Mouse (Mus musculus): ENCODE measurements around the gene Trim28.

The Trim28 gene

DNA sequence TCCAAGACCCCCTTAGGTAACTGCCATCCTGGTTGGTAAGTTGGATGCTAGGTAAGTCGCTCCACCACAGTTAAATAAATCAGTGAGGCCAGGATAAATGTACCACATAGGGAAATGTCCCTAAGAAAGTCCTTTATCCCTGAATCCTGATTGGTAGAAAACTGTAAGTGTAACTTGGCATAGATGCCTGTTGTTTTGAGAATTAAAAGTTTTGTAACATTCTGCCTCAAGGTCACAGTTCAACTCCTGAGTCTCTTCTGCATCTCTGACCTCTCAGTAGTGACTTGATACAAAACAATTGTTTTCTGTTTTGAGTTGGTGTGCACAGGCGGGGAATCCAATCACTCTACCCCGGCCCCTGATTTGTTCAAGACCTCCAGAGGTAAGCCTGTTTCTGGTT lies at the start of gene Trim28:
Trim28 (plus strand) TSS at position 264 of the 400 bp plus-strand sequence.
- DNase-seq (ENCODE audit: low spot score in 2 of 2), result no peak

GRCm38 (mm10) chr7:12949872-12950229 lies 49.1 kb upstream of the Trim28 start:
- no peak for DNase-seq (ENCODE audit: low spot score in 2 of 2)

DNA sequence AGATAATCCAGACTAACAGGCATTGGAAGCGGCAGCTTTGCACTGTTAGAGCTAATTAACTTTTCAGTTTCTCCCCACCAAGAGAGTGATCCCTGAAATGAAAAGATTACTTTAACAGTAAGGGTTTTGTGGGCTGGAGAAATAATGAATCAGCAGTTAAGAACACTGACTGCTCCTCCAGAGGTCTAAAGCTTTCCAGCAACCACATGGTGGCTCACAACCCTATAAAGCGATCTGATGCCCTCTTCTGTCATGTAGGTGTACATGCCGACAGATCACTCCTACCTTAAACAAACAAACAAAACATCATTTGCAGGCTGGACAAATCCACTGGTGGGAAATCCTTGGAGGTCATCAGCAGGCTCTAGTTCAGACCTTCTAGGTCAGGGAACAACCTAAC lies 44.0 kb upstream of the Trim28 start:
- DNase-seq (ENCODE audit: low spot score in 2 of 2), result no peak

GRCm38 (mm10) chr7:12957511-12957910 lies 41.4 kb upstream of the Trim28 start:
- DNase-seq (ENCODE audit: low spot score in 2 of 2), result no peak

DNA sequence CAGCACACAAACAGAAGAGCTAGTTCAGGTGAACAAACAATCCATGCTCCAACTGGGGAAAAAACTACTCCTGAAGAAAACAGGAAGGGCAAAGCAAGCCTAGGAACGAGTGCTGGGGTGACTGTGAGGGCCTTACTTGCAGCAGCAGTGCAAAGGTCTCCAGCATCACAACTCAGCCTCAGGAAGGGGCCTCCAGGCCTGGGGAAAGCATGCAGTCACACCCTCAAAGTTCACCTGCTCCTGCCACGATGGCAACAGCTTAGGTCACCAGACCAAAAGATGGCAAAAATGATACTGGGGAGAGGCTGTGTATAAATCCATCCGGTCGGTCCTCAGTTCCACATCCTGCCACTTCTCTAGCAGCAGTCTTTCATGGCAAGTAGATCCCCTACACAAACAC lies 40.0 kb upstream of the Trim28 start:
- no peak for DNase-seq (ENCODE audit: low spot score in 2 of 2)

DNA sequence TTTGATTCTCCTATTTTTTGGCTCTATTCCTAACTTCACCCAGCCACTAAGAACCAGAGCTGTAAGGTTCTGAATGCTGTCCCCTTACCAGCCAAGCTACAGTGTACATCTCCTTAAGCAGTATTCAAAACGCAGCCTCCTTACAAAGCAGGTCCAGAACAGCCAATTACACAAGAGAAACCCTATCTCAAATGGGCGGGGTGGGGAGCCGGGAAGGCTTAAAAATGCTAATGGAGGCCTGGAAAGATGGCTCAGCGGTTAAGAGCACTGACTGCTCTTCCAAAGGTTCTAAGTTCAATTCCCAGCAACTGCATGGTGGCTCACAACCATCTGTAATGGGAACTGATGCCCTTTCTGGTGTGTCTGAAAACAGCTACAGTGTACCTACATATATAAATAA lies 39.2 kb upstream of the Trim28 start:
- DNase-seq (ENCODE audit: low spot score in 2 of 2), result no peak

DNA sequence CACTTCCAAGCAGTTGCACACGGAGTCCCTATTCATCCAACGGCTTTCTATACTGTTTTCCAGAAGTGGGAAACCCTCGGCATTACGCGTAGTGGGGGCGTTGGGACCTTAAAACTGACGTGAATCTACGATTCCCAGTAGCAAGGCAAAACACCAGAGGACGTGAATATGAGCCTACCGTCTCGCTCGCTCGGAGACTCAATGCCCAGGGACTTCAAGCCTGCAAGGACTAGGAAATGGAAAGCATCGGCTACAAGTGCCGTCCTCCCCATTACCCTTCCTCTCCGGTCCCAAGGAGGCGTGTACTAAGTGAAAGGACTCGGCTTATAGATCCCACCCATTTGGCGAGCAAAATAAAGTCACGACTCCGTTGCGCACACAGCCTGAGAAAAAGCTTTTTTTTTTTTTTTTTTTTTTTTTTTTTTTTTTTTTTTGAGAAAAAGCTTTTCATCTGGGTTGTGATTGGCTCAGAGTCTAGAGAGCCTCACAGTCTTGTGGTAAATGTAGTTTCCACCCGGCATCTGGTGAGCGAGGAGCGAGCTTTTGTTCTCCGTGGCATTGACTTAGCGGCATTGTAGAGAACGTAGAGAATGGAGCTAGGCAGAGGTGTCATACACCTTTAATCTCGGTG lies 37.3 kb upstream of the Trim28 start:
- peak; percentile 51 to 62 for DNase-seq (ENCODE audit: low spot score in 2 of 2)

- peak; percentile 78 for DNase-seq (ENCODE audit: low spot score in 2 of 2)
Measured at GRCm38 (mm10) chr7:12965678-12966091, 33.2 kb upstream of the Trim28 start, which contains the start of gene Zfp324. TSS of gene Zfp324 (plus strand) at chr7:12965838.

GRCm38 (mm10) chr7:12966104-12966845 lies 32.6 kb upstream of the Trim28 start:
- DNase-seq (ENCODE audit: low spot score in 2 of 2), result peak; percentile 16 to 21

DNA sequence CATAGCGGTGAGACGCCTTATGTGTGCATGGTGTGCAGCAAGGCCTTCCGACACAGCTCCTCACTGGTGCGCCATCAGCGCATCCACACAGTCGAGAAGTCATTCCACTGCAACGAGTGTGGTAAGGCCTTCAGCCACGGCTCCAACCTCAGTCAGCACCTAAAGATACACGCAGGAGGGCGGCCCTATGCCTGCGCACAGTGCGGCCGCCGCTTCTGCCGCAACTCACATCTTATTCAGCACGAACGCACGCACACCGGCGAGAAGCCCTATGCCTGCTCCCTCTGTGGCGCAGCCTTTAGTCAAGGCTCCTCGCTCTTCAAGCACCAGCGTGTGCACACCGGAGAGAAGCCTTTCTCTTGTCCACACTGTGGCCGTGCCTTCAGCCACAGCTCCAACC lies 28.0 kb upstream of the Trim28 start:
- DNase-seq (ENCODE audit: low spot score in 2 of 2), result no peak

GRCm38 (mm10) chr7:12977682-12978389 lies 21.1 kb upstream of the Trim28 start, which contains the start of gene Zfp446:
TSS of gene Zfp446 (plus strand) at chr7:12977848.
- peak; percentile 97 for DNase-seq (ENCODE audit: low spot score in 2 of 2)

DNA sequence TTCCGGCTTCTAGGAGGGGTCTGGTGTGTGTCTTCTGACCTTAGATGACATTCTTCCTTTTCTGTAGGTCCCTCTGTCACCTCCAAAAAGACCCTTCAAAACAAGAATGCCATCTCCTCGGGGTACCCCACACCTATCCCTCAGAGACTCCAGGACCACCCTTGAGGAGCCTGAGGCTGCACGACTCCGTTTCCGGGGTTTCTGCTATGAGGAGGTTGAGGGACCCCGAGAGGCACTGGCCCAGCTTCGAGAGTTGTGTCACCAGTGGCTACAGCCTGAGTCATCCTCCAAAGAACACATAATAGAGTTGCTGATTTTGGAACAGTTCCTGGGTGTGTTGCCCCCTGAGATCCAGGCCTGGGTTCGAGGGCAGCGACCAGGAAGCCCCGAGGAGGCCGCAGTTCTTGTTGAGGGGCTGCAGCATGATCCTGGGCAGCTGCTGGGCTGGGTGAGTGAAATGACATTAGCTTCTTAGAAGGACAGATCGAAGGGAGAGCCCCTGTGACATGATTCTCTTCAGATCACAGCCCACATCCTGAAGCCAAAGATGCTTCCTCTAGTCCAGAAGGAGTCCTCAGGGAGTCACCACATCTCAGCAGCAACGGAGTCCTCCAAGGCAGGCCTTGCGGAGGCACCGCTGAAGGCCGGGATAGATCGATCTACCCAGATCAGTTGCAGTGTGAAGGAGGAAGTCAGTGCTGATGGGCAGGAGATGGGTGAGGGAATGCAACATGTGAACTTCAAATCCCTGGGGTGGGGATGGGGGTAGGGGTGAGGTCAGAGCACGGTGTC lies 19.8 kb upstream of the Trim28 start:
- DNase-seq (ENCODE audit: low spot score in 2 of 2), result no peak

DNA sequence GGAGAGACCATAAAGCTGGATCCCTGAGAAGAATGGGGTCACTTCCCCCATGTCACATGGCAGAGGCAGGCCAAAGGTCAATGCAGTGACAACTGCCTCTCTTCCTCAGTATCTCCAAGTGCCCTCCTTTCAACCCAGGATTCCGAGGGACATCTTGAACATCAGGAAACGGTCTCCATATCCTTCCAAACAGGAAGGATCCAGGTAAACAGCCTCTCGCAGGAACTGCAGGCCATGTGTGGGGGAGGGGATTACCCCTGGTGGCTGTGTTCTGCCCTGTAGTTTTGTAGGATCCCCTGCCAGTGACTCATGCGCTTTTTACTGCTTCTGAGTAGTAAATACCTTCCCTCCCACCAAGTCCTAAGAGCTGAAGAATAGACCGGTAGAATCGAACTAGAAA lies 19.1 kb upstream of the Trim28 start:
- no peak for DNase-seq (ENCODE audit: low spot score in 2 of 2)

DNA sequence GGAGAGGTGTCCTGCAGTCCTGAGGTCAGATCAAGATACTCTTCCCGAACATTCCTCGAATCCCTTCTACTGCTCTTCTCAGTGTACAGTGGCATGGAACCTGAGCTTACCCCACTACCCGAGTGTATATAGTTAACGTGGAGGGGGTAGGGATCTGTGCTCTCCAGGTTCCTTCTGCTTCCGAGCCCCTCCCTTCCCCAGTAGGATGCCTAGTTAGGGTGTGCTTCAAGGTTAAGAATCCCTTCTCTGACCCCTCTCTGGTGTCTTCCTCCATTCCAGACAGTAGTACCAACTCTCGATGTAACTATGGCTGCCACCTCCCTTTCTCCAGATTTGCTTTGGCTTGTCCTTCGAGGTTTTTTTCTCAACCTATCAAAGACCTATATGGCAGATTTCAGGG lies 18.6 kb upstream of the Trim28 start:
- no peak for DNase-seq (ENCODE audit: low spot score in 2 of 2)

DNA sequence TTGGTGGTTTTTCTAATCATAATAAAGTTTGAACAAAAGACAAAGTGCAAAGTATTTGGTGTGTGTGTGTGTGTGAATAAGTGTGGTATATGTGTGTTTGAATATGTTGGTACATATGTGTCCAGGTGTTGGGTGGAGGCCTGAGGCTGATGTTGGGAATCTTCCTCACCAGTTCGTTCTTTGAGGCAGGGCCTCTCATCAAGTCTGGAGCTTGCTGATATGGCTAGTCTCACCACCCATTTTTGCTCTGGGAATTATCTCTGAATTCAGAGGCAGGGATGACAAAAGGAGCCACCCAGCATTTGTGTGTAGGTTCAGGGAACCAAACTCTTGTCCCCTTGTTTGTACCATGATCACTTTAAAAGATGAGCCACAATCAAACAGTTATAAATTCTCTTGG lies 13.2 kb upstream of the Trim28 start:
- DNase-seq (ENCODE audit: low spot score in 2 of 2), result no peak

GRCm38 (mm10) chr7:12986906-12987305 lies 12.0 kb upstream of the Trim28 start:
- DNase-seq (ENCODE audit: low spot score in 2 of 2), result no peak

GRCm38 (mm10) chr7:12987409-12988189 lies 11.3 kb upstream of the Trim28 start:
- DNase-seq (ENCODE audit: low spot score in 2 of 2), result no peak

DNA sequence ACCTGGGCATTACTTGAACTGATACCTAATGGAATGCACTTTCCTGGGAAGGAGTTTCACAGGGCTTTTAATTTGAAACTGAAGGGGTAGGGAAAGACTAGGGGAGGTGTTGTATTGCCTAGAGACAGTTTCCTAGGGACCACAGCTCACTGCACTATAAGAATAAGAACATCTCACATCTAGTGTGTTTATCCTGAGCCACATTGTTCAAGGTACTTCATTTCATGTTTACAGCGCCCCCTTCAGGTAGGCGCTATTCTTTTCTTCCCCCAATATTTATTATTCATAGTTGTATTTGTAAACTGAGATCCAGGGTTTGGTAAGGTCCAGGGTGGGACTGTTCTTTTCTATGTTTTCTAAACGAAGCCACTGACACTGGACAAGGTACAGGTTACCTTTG lies 6.7 kb upstream of the Trim28 start:
- DNase-seq (ENCODE audit: low spot score in 2 of 2), result peak; percentile 45 to 57

DNA sequence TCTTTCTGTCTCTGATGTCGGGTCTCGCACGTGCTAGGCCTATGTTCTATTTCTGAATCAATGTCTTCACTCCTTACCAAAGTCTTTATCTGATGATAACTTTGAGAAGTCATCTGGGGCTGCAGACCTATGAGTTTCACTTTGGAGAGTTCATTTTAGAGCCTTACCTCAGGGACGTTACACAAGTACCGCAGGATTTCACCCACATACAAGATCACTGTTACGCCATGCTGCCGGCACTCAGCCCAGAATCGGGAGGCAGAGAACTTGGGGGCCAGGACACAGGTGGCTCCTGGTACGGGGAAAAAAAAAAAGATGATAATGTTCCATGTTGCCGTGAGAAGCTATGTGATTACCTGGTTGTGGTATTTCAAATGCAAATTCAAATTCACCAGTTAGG lies 5.8 kb upstream of the Trim28 start:
- no peak for DNase-seq (ENCODE audit: low spot score in 2 of 2)

DNA sequence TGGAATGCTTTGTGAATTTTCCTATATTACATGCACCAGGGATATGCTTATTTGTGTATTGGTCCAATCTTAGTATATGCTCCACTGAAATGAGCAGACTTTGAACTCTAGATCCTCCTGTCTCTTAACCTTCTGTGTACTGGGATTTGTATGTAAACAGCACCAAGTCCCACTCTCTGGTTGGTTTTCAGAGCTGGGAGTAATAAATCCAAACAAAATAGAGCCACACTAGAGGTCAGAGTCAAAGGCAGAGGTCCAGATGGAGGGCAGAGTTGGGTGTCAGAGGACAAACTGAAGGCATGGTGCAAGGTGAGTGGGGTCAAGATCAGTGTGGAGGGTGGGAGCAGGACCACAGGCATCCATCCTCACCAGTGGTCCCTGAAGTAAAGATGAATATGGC lies 3.1 kb upstream of the Trim28 start:
- no peak for DNase-seq (ENCODE audit: low spot score in 2 of 2)

DNA sequence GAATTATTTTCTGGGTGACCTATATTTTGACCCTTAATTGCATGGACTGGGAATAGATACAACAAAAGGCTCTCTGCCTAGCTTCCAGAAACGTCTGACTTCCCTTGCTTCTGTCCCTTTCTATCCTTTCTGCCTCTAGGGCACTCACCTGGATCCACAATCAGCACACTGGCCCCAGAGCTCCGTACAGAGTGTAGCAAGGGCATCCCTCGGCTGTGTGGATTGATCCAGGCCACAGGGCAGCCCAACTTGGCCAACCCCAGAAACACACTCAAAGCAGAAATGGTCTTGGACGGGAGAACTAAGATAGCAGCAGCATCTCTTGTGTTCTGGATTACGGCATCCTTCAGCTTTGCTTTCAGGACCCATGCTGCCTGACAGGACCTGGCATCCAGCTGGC lies 1.7 kb upstream of the Trim28 start:
- DNase-seq (ENCODE audit: low spot score in 2 of 2), result no peak

All from natural killer cell, adult 2 months (primary cell).